Mouse (Mus musculus): ENCODE results near the gene Gpr65. TPM values are rescaled to one million over a fixed set of nuclear protein-coding genes. Genes with fewer than 3 reads are reported as not detected.

Gpr65 gene
- total RNA-seq, 2 experiments from 2014 or later: not detected

DNA sequence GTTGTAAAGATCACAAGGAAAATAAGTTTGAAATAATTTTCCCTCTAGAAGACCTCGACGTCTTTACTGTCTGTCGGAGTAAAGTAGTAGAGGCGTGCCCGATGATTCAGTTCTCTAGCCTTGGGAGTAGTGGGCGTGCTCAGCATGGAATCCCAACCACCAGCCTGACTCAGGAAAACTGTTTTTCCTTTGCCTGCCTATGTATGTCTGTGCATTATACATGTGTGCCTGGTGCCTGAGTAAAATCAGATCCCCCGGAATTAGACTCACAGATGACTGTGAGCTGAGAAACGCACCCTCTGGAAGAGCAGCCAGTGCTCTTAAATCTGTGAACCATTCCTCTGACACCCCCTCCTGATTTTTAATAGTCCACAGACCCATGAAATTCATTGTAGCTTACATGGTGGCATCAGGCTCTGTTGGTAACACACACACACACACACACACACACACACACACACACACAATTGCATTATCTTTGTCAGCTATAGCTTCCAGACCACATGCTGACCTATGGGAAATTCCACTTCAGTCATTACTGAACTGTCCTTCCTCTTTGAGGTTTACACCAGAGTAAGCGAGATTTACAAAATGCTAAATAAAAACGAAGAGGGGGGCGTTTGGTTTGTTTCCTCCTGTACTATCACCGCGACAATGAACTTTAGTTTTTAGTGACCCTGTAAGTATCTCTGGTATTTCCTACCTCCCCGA, 14.5 kb downstream of the Gpr65 start:
- peak in 1 of 2 experiments; percentile 48 for DNase-seq (ENCODE audit: low spot score in 2 of 2)

GRCm38 (mm10) chr12:98283487-98283860, 15.0 kb downstream of the Gpr65 start:
- DNase-seq (ENCODE audit: low spot score in 2 of 2): no peak

DNA sequence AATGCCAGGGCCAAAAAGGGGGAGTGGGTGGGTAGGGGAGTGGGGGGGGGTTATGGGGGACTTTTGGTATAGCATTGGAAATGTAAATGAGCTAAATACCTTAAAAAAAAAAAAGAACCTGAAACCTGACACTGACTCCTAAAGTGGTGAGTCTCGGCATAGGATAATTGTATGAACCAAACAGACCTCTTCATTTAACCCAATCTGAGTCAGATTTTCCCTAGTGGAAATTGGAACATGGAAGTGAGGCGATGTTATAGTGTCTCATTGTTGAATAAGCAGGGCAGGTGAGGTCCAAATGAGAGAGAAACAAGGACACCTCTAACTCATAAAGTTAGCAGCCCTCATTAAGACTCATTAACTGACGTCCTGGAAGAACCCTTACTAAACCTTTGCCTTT, 16.0 kb downstream of the Gpr65 start:
- DNase-seq (ENCODE audit: low spot score in 2 of 2): no peak

DNA sequence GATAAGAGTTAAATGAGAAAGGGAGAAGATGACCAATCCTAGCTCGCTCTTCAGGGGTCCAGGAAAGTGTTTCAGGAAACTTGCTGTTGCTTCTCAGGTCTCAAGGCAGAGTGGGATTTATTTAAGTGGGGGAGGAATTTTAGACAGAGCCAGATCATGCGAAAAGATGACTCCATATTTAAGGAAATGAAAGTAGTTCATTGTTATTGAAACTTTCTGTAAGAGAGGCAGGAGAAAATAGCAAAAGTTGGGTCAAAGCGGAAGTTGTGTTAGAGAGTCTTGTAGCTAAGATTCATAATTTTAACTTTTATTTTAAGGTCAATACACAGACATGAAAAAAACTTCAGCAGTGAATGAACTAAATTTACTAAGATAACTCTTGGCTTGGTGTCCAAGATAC, 22.0 kb downstream of the Gpr65 start:
- no peak for DNase-seq (ENCODE audit: low spot score in 2 of 2)

DNA sequence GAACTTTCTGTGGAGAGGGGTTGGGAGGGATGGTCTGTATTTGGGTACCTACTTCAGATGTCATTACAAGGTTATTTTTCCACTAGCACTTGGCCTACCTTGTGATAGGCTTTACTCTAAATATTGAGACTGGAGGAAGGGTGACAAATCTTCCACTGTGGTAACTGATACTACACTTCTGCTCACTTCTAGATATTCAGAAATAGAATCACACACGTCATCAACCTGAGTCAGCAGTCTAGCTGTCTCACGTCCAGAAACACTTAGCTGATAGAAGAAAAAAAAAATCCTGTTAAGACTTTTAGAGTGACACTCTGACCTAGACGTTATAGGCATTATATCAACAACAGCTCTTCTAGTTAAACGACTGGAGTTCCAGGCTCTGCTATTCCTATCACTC, 23.8 kb downstream of the Gpr65 start:
- no peak for DNase-seq (ENCODE audit: low spot score in 2 of 2)

DNA sequence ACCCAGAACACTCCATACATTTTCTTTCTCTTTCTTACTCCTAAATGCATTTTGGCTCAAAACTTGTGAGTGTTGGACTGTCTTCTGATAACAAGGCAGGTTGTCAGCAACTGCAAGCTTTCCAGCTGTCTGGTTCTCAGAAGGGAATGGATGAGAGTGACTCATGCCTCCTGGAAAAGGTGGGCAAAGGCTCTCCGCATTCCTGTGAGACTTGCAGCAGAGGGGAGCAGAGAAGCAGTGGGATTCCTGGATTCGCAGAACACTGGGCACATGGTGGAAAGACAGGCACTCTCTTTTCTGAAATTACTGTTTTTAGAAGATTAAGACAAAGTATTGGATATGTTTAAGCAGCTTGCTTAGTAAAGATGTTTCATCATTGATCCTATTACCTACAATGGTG, 25.8 kb downstream of the Gpr65 start:
- DNase-seq (ENCODE audit: low spot score in 2 of 2): no peak

- DNase-seq (ENCODE audit: low spot score in 2 of 2): no peak
Measured at GRCm38 (mm10) chr12:98301980-98302379, 33.5 kb downstream of the Gpr65 start.

DNA sequence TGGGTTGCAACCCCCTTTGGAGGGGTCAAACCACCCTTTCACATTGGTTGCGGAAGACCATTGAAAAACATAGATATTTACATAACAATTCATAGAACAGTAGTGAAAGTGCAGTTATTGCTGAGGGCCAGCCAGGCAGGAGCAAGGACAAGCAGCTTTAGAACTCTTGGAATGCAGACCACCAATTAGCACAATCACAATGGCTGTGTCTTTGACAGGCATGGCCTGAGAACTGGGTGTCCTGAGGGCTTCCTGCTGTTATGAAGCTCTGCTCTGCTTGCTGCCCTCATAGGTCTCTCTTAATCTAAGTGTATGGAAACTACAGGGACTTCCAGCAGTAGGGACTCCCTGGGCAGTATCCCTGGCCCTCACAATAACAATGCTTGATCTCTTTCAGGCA, 34.6 kb downstream of the Gpr65 start:
- no peak for DNase-seq (ENCODE audit: low spot score in 2 of 2)

- peak in 1 of 2 experiments; percentile 21 for DNase-seq (ENCODE audit: low spot score in 2 of 2)
Measured at GRCm38 (mm10) chr12:98307179-98307915, 38.9 kb downstream of the Gpr65 start.

- no peak for DNase-seq (ENCODE audit: low spot score in 2 of 2)
Measured at GRCm38 (mm10) chr12:98311376-98312083, 43.1 kb downstream of the Gpr65 start.

DNA sequence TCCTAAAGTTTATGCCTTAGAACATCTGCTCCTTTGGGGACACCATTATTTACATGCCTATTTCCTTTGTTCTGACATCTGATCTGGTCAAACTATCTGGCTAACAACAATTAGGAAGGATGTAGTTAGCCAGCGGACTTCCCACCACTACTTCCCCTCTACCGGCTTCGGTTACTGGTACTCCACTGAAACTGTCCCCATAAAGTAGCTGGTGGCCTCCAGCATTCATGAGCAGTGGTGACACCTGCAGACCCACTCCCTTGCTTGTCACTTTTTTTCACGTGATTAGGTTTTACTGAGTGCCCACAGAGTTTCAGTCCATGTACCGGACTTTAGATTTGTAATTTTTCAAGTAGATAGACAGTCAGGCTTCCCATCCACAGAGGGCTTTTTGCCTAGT, 47.5 kb downstream of the Gpr65 start:
- DNase-seq (ENCODE audit: low spot score in 2 of 2): no peak

DNA sequence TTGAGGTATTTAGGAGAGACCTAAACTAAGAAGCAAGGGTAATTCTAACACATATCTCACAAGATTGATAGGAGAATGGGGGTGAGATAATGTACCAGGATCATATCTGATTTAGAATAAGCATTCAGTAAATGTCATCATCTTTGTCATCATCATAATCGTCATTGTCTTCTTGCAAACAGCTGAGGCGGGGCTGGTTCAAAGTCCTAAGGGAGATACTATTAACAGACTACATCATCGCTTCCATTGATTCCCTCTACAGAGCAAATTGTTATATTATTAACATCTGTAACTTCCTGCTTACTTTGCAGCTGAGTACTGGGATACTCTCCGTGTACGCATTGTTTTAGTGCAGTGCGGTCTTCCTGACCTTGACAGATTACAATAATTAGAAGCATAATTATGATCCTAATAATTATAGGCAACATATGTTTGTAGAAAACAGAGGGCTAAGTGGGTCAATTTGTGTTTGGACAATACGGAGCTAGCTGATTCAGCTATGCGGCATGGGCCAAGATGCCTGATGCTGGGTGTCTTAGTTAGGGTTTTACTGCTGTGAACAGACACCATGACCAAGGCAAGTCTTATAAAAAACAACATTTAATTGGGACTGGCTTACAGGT, 49.4 kb downstream of the Gpr65 start:
- DNase-seq (ENCODE audit: low spot score in 2 of 2): no peak

GRCm38 (mm10) chr12:98322426-98322825, 54.0 kb downstream of the Gpr65 start:
- no peak for DNase-seq (ENCODE audit: low spot score in 2 of 2)

- peak in 1 of 2 experiments; percentile 72 for DNase-seq (ENCODE audit: low spot score in 2 of 2)
Measured at GRCm38 (mm10) chr12:98324170-98324569, 55.7 kb downstream of the Gpr65 start.

Other genes with a start within 250 kb of the Gpr65 start
- gene Galc, start 9.2 kb upstream of the Gpr65 start, total RNA-seq (2021): 10 to 100 TPM; 21.7 to 23.4 TPM

Data from layer of hippocampus, adult 18-20 months (tissue).